Mouse (Mus musculus) regulatory T cell (primary cell): ENCODE measurements around the gene Rpl35a.

Experiments used
- in situ Hi-C: fragments of 300-600 bp; cut with MboI, MseI; formaldehyde crosslinking; loops from one replicate; pipeline ENCODE4 v1.15.1; 2025; ENCODE audit warnings: high pct_unique_total_duplicates

Rpl35a gene

GRCm38 (mm10) chr16:33056095-33056785, at the start of gene Rpl35a, which contains the start of gene Iqcg:
Gene Rpl35a (plus strand): TSS chr16:33056453.
Gene Iqcg (minus strand): TSS chr16:33056218.
- in situ Hi-C loops = loop anchor here (10.0 kb wide), 1 partner anchor 659 kb away; no protein-coding TSS in a partner anchor

- in situ Hi-C loops = no loop called here
These were observed 49.4 kb upstream of the Rpl35a start for GRCm38 (mm10) chr16:33006888-33007287.

- in situ Hi-C loops = no loop called here
These were observed 48.8 kb upstream of the Rpl35a start for GRCm38 (mm10) chr16:33007436-33007835.

- in situ Hi-C loops = no loop called here
These were observed 46.1 kb upstream of the Rpl35a start for GRCm38 (mm10) chr16:33010166-33010565.

- in situ Hi-C loops = no loop called here
These were observed 42.5 kb upstream of the Rpl35a start for GRCm38 (mm10) chr16:33013801-33014200.

GRCm38 (mm10) chr16:33014921-33015320, 41.3 kb upstream of the Rpl35a start:
- in situ Hi-C loops = no loop called here

- in situ Hi-C loops = no loop called here
These were observed 40.8 kb upstream of the Rpl35a start for GRCm38 (mm10) chr16:33015396-33015907.

- in situ Hi-C loops = no loop called here
These were observed 40.3 kb upstream of the Rpl35a start for GRCm38 (mm10) chr16:33015986-33016385.

- in situ Hi-C loops = no loop called here
These were observed 38.4 kb upstream of the Rpl35a start for GRCm38 (mm10) chr16:33017677-33018349.

GRCm38 (mm10) chr16:33019117-33019770, 37.0 kb upstream of the Rpl35a start:
- in situ Hi-C loops = no loop called here

- in situ Hi-C loops = loop anchor here (10.0 kb wide), 1 partner anchor 207 kb away; the partner anchor contains the start of gene Smbd1
These were observed 34.9 kb upstream of the Rpl35a start for GRCm38 (mm10) chr16:33021381-33021780.

- in situ Hi-C loops = loop anchor here (10.0 kb wide), 1 partner anchor 209 kb away; the partner anchor contains the start of gene Smbd1
These were observed 32.5 kb upstream of the Rpl35a start for GRCm38 (mm10) chr16:33023750-33024149.

GRCm38 (mm10) chr16:33024456-33025104, 31.7 kb upstream of the Rpl35a start:
- in situ Hi-C loops = loop anchor here (10.0 kb wide), 1 partner anchor 210 kb away; the partner anchor contains the start of gene Smbd1

GRCm38 (mm10) chr16:33026357-33026756, 29.9 kb upstream of the Rpl35a start:
- in situ Hi-C loops = loop anchor here (10.0 kb wide), 1 partner anchor 212 kb away; the partner anchor contains the start of gene Smbd1

- in situ Hi-C loops = no loop called here
These were observed 20.2 kb upstream of the Rpl35a start for GRCm38 (mm10) chr16:33036006-33036405.

- in situ Hi-C loops = no loop called here
These were observed 13.6 kb upstream of the Rpl35a start for GRCm38 (mm10) chr16:33042682-33043081.

- in situ Hi-C loops = no loop called here
These were observed 13.0 kb upstream of the Rpl35a start for GRCm38 (mm10) chr16:33043268-33043667.

GRCm38 (mm10) chr16:33048004-33048403, 8.2 kb upstream of the Rpl35a start:
- in situ Hi-C loops = no loop called here

GRCm38 (mm10) chr16:33048686-33049085, 7.6 kb upstream of the Rpl35a start:
- in situ Hi-C loops = no loop called here

- in situ Hi-C loops = loop anchor here (10.0 kb wide), 1 partner anchor 665 kb away; no protein-coding TSS in a partner anchor
These were observed 6.4 kb upstream of the Rpl35a start for GRCm38 (mm10) chr16:33049809-33050208.

GRCm38 (mm10) chr16:33053141-33053540, 3.1 kb upstream of the Rpl35a start:
- in situ Hi-C loops = loop anchor here (10.0 kb wide), 1 partner anchor 662 kb away; no protein-coding TSS in a partner anchor
